Mouse (Mus musculus) midbrain, embryonic 16.5 days (tissue): Measurements from ENCODE around the gene Klk11. TPM values are rescaled to one million over a fixed set of nuclear protein-coding genes. Genes with fewer than 3 reads are reported as not detected.

ENCODE experiments used
- ATAC-seq: fragments of 200-750 bp; cut with Nextera tagmentation; 2 replicates; pipeline ENCODE4 v1.8.0; 2017; ENCODE audit warnings: moderate TSS enrichment
- H3K27ac ChIP-seq: fragments of 300-500 bp; sonication (generic); 2 replicates; pipeline ENCODE4 v1.5.1; 2014; ENCODE audit warnings: mild to moderate bottlenecking, low read length, mixed read lengths
- H3K27me3 ChIP-seq: fragments of 300-500 bp; sonication (generic); 2 replicates; pipeline ENCODE4 v1.6.1; 2014; ENCODE audit warnings: low read depth, low read length, mixed read lengths; ENCODE audit not compliant: control insufficient read depth, insufficient read depth
- H3K36me3 ChIP-seq: fragments of 300-500 bp; sonication (generic); 2 replicates; pipeline ENCODE4 v1.6.1; 2014; ENCODE audit warnings: mild to moderate bottlenecking, low read length, moderate library complexity, mixed read lengths; ENCODE audit not compliant: control insufficient read depth, insufficient read depth
- H3K4me1 ChIP-seq: fragments of 300-500 bp; sonication (generic); 2 replicates; pipeline ENCODE4 v1.6.1; 2014; ENCODE audit warnings: mild to moderate bottlenecking, low read length, mixed read lengths; ENCODE audit not compliant: control insufficient read depth, insufficient read depth
- H3K4me2 ChIP-seq: fragments of 300-500 bp; sonication (generic); 2 replicates; pipeline ENCODE4 v1.6.1; 2014; ENCODE audit warnings: mild to moderate bottlenecking, low read length, mixed read lengths
- H3K4me3 ChIP-seq: fragments of 300-500 bp; sonication (generic); 2 replicates; pipeline ENCODE4 v1.5.1; 2014; ENCODE audit warnings: low read depth, mild to moderate bottlenecking, low read length, moderate library complexity, mixed read lengths
- H3K9ac ChIP-seq: fragments of 300-500 bp; sonication (generic); 2 replicates; pipeline ENCODE4 v1.6.1; 2014; ENCODE audit warnings: low read depth, low read length, mixed read lengths
- H3K9me3 ChIP-seq: fragments of 300-500 bp; sonication (generic); replicated peaks from 2 replicates; pipeline ENCODE4 v1.6.1; 2014; ENCODE audit warnings: mild to moderate bottlenecking, low read length, mixed read lengths; ENCODE audit not compliant: control insufficient read depth, poor library complexity, severe bottlenecking
- whole genome bisulfite sequencing: fragments of 180-500 bp; shearing (Covaris S2); extraction: QIAGEN DNeasy Blood & Tissue Kit; methylation state at CpG from one replicate; pipeline ENCODE4 v1.1.7; 2014; 5-methylcytosine and 5-hydroxymethylcytosine counted together
- polyA plus RNA-seq: library from polyadenylated mRNA; unstranded; fragments of >200 nt; fragmentation: Nextera tagmentation; extraction: Ambion mirVana; gene quantifications from 2 replicates; pipeline ENCODE4 v1.2.1, GENCODE M21; 2015

The Klk11 gene
- polyA plus RNA-seq, 1 experiment from 2014 or later = not detected

- H3K4me2 ChIP-seq = no peak overlapping the region
- H3K27ac ChIP-seq = no peak overlapping the region
- no peak overlapping the region for H3K4me3 ChIP-seq
- WGBS = 76% methylated on average over 7 of the region's 7 CpGs
- H3K4me1 ChIP-seq = peaks cover 9% of the 10 kb centered on the region; the same call in 1 of the 2 replicates
- no peak overlapping the region for H3K9ac ChIP-seq
- H3K36me3 ChIP-seq = no peaks in the 10 kb centered on the region
- H3K27me3 ChIP-seq = peaks cover 12% of the 10 kb centered on the region
- ATAC-seq = no peak
- no peaks in the 10 kb centered on the region for H3K9me3 ChIP-seq
Measured at GRCm38 (mm10) chr7:43799876-43800275, 25.5 kb downstream of the Klk11 start.

GRCm38 (mm10) chr7:43810994-43811393 is 36.6 kb downstream of the Klk11 start, which contains the start of gene Klk7:
Klk7 (plus strand) TSS chr7:43811294.
- H3K27ac ChIP-seq = no peak within 1 kb of the TSS
- H3K9ac ChIP-seq = no peak within 1 kb of the TSS
- no peak within 1 kb of the TSS for H3K4me2 ChIP-seq
- no peaks in the 10 kb centered on the region for H3K4me1 ChIP-seq
- no peaks in the 10 kb centered on the region for H3K36me3 ChIP-seq
- no peak for ATAC-seq
- no peak within 1 kb of the TSS for H3K4me3 ChIP-seq
- WGBS = 68% methylated on average over 5 of the region's 5 CpGs
- H3K9me3 ChIP-seq = no peaks in the 10 kb centered on the region
- H3K27me3 ChIP-seq = no peaks in the 10 kb centered on the region

- ATAC-seq = no peak
- Histone ChIP-seq H3K27ac (no peak overlapping the region), H3K4me2 (no peak overlapping the region), H3K27me3 (no peaks in the 10 kb centered on the region), H3K9ac (no peak overlapping the region), H3K4me3 (no peak overlapping the region), H3K4me1 (no peaks in the 10 kb centered on the region), H3K9me3 (no peaks in the 10 kb centered on the region), H3K36me3 (no peaks in the 10 kb centered on the region)
- WGBS = 90% methylated on average over 7 of the region's 7 CpGs
Measured at GRCm38 (mm10) chr7:43815211-43815610, 40.8 kb downstream of the Klk11 start.

GRCm38 (mm10) chr7:43816746-43817145 is 42.3 kb downstream of the Klk11 start:
- Histone ChIP-seq H3K4me1 (no peaks in the 10 kb centered on the region), H3K4me3 (no peak overlapping the region), H3K27ac (no peak overlapping the region), H3K4me2 (no peak overlapping the region), H3K9me3 (no peaks in the 10 kb centered on the region), H3K9ac (no peak overlapping the region), H3K27me3 (no peaks in the 10 kb centered on the region), H3K36me3 (no peaks in the 10 kb centered on the region)
- no peak for ATAC-seq

GRCm38 (mm10) chr7:43821581-43821980 is 47.2 kb downstream of the Klk11 start:
- Histone ChIP-seq H3K4me3 (no peak overlapping the region), H3K36me3 (no peaks in the 10 kb centered on the region), H3K9ac (no peak overlapping the region), H3K4me2 (no peak overlapping the region), H3K27me3 (no peaks in the 10 kb centered on the region), H3K4me1 (no peaks in the 10 kb centered on the region), H3K27ac (no peak overlapping the region), H3K9me3 (no peaks in the 10 kb centered on the region)
- ATAC-seq = no peak
- 92% methylated on average over 7 of the region's 7 CpGs for WGBS

GRCm38 (mm10) chr7:43824199-43824598 is 49.8 kb downstream of the Klk11 start, which contains the start of gene Klk6:
Klk6 (plus strand) TSS chr7:43824499.
- Histone ChIP-seq H3K4me3 (no peak within 1 kb of the TSS), H3K4me1 (no peaks in the 10 kb centered on the region), H3K9me3 (no peaks in the 10 kb centered on the region), H3K4me2 (no peak within 1 kb of the TSS), H3K27me3 (no peaks in the 10 kb centered on the region), H3K36me3 (no peaks in the 10 kb centered on the region), H3K9ac (no peak within 1 kb of the TSS), H3K27ac (no peak within 1 kb of the TSS)
- ATAC-seq = no peak
- 76% methylated on average over 10 of the region's 10 CpGs for WGBS

GRCm38 (mm10) chr7:43826056-43826455 is 51.7 kb downstream of the Klk11 start:
- H3K4me3 ChIP-seq = no peak overlapping the region
- H3K27ac ChIP-seq = no peak overlapping the region
- ATAC-seq = no peak
- no peak overlapping the region for H3K4me2 ChIP-seq
- no peaks in the 10 kb centered on the region for H3K27me3 ChIP-seq
- 92% methylated on average over 5 of the region's 5 CpGs for WGBS
- no peak overlapping the region for H3K9ac ChIP-seq
- no peaks in the 10 kb centered on the region for H3K36me3 ChIP-seq
- H3K9me3 ChIP-seq = no peaks in the 10 kb centered on the region
- no peaks in the 10 kb centered on the region for H3K4me1 ChIP-seq

- Histone ChIP-seq H3K9me3 (no peaks in the 10 kb centered on the region), H3K36me3 (no peaks in the 10 kb centered on the region), H3K4me3 (no peak overlapping the region), H3K27ac (no peak overlapping the region), H3K9ac (no peak overlapping the region), H3K4me2 (no peak overlapping the region), H3K27me3 (no peaks in the 10 kb centered on the region), H3K4me1 (no peaks in the 10 kb centered on the region)
- 81% methylated on average over 4 of the region's 4 CpGs for WGBS
- no peak for ATAC-seq
Measured at GRCm38 (mm10) chr7:43827706-43828105, 53.3 kb downstream of the Klk11 start.
